Mouse (Mus musculus): ENCODE results near the gene Apln.

DNA sequence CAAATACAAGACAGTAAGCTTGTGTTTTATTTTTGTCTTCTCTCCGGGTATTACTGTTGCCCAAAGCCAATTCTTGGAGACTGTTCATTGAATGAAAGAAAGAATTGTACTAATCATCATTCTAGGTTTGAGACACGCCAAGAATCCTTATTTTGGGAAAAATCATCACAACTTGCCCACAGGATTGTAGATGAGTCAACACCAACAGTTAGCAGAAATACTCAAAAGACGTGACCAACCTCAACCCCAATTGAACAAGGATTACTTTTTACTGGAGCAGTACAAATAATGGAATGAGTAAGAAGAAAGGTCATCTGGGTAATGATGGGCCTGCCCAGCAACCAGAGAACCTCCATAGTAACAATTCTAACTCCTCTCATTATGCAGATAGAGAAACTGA, 5.7 kb upstream of the Apln start:
- TF ChIP-seq CTCF (IDR thresholded peaks at IDR 0.05; ENCODE audit: low read depth, low read length) (no peak), POLR2A (IDR thresholded peaks at IDR 0.05; ENCODE audit: extremely low read depth, insufficient read depth, low read length) (no peak)
